Mouse (Mus musculus) embryonic facial prominence, embryonic 11.5 days (tissue): ENCODE measurements around the gene Nptxr. TPM values are rescaled to one million over a fixed set of nuclear protein-coding genes. Genes with fewer than 3 reads are reported as not detected.

Source experiments
- ATAC-seq: fragments of 200-750 bp; cut with Nextera tagmentation; replicated peaks from 2 replicates; pipeline ENCODE4 v1.8.0; 2017; ENCODE audit warnings: low read depth; ENCODE audit not compliant: insufficient number of reproducible peaks, low FRiP score, low TSS enrichment
- DNase-seq: peaks from one replicate; pipeline ENCODE4 v3.0.0-alpha.2; 2015; ENCODE audit warnings: low spot score
- H3K27ac ChIP-seq: fragments of 300-500 bp; sonication (generic); replicated peaks from 2 replicates; pipeline ENCODE4 v1.5.1; 2014; ENCODE audit warnings: mild to moderate bottlenecking, low read depth, low read length, control low read depth
- H3K27me3 ChIP-seq: fragments of 300-500 bp; sonication (generic); 2 replicates; pipeline ENCODE4 v1.6.1; 2014; ENCODE audit warnings: mild to moderate bottlenecking, low read length, moderate library complexity, mixed read lengths; ENCODE audit not compliant: control insufficient read depth, insufficient read depth
- H3K36me3 ChIP-seq: fragments of 300-500 bp; sonication (generic); replicated peaks from 2 replicates; pipeline ENCODE4 v1.6.1; 2014; ENCODE audit warnings: low read depth, mild to moderate bottlenecking, low read length, moderate library complexity, mixed read lengths; ENCODE audit not compliant: control insufficient read depth, insufficient read depth
- H3K4me1 ChIP-seq: fragments of 300-500 bp; sonication (generic); 2 replicates; pipeline ENCODE4 v1.6.1; 2014; ENCODE audit warnings: low read length, mixed read lengths; ENCODE audit not compliant: control insufficient read depth, insufficient read depth
- H3K4me2 ChIP-seq: fragments of 300-500 bp; sonication (generic); 2 replicates; pipeline ENCODE4 v1.6.1; 2014; ENCODE audit warnings: low read depth, mild to moderate bottlenecking, control low read depth, low read length, moderate library complexity
- H3K4me3 ChIP-seq: fragments of 300-500 bp; sonication (generic); 2 replicates; pipeline ENCODE4 v1.5.1; 2014; ENCODE audit warnings: low read depth, low read length, control low read depth
- H3K9ac ChIP-seq: fragments of 300-500 bp; sonication (generic); replicated peaks from 2 replicates; pipeline ENCODE4 v1.6.1; 2014; ENCODE audit warnings: mild to moderate bottlenecking, control low read depth, low read length
- H3K9me3 ChIP-seq: fragments of 300-500 bp; sonication (generic); replicated peaks from 2 replicates; pipeline ENCODE4 v1.6.1; 2016; ENCODE audit warnings: mild to moderate bottlenecking, low read length, inconsistent platforms, mixed read lengths; ENCODE audit not compliant: control insufficient read depth
- WGBS: fragments of 180-500 bp; shearing (Covaris S2); extraction: QIAGEN DNeasy Blood & Tissue Kit; methylation state at CpG from one replicate; pipeline ENCODE4 v1.1.7; 2014; 5-methylcytosine and 5-hydroxymethylcytosine counted together
- polyA plus RNA-seq: library from polyadenylated mRNA; unstranded; fragments of >200 nt; fragmentation: Nextera tagmentation; extraction: Ambion mirVana; gene quantifications from 2 replicates; pipeline ENCODE4 v1.2.1, GENCODE M21; 2014

Nptxr gene
- polyA plus RNA-seq, 1 experiment from 2014 or later = 0.77 TPM

DNA sequence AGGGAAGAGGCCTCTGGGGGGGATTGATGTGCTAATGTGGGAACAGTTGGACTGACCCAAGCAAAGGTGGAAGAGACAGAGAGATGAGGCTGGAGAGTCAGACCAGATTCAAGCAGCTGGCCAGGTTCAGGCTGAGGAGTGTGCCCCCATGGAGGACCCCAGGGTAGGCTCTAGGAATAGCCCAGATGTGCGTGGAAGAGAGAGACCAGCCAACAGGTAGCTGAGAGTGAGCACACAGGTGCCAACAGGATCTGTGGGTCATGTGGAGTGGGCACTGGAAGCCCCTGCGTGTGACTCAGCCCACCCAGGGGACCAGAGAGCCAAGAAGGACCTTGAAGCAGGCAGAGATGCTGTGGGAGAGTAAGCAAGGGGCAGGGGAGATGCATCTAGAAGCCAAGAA, 2.9 kb downstream of the Nptxr start:
- H3K27me3 ChIP-seq = peaks cover 49% of the 10 kb centered on the region
- DNase-seq = no peak
- WGBS = 72% methylated on average over 2 of the region's 2 CpGs

DNA sequence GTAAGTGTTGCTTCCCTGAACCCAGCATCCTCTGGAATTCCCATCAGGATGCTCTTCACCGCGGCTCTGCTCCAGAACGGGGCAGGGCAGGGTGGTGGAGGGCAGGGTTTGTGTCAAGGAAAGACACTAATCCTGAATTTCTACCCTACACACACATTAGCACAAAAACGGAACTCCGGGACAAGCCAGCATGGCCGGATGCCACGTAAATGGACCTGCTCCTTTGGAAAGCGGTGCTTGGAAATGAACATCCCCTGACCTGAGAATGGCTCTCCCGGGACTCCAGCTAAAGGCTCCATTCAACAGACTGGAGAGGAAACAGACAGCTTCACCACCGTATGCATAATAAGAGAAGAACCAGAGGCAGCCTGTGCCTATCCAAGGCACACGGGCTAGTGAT, 3.9 kb downstream of the Nptxr start:
- ATAC-seq = no peak
- Histone ChIP-seq H3K4me2 (no peak overlapping the region), H3K9ac (no peak overlapping the region), H3K27ac (no peak overlapping the region), H3K4me1 (peaks cover 3% of the 10 kb centered on the region; the same call in 1 of the 2 replicates), H3K9me3 (no peaks in the 10 kb centered on the region), H3K4me3 (no peak overlapping the region), H3K36me3 (no peaks in the 10 kb centered on the region), H3K27me3 (peaks cover 41% of the 10 kb centered on the region)
- DNase-seq = no peak
- WGBS = 57% methylated on average over 11 of the region's 11 CpGs

More for the DNA sequence above, 2.9 kb downstream of the Nptxr start:
- Histone ChIP-seq H3K27ac (no peak overlapping the region), H3K9me3 (no peaks in the 10 kb centered on the region), H3K36me3 (no peaks in the 10 kb centered on the region), H3K4me2 (no peak overlapping the region), H3K4me3 (no peak overlapping the region), H3K4me1 (peaks cover 3% of the 10 kb centered on the region; the same call in 1 of the 2 replicates), H3K9ac (no peak overlapping the region)
- ATAC-seq = no peak

DNA sequence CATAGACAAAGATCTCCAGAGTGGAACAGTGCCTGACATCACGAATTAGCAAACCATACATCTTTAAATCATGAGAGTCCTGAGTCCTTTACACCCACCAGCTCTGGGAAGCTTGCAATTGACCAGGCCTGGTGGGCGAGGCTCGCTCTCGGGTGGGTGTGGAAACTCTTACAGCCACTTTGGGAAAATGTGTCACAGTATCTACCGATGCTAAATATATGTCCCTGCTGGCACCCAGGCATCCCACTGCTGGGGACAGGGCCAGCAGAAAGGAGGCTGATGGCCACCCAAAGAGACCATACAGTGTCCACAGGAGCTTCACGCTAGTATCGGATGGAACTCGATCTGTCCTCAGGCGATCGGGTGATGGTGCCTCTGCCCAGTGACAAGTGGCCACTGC, 6.0 kb downstream of the Nptxr start:
- DNase-seq (no peak), ATAC-seq (no peak)
- no peak overlapping the region for H3K4me2 ChIP-seq
- H3K9me3 ChIP-seq = no peaks in the 10 kb centered on the region
- 90% methylated on average over 10 of the region's 10 CpGs for WGBS
- no peaks in the 10 kb centered on the region for H3K4me1 ChIP-seq
- H3K4me3 ChIP-seq = no peak overlapping the region
- no peak overlapping the region for H3K9ac ChIP-seq
- no peak overlapping the region for H3K27ac ChIP-seq
- peaks cover 20% of the 10 kb centered on the region for H3K27me3 ChIP-seq
- H3K36me3 ChIP-seq = no peaks in the 10 kb centered on the region

DNA sequence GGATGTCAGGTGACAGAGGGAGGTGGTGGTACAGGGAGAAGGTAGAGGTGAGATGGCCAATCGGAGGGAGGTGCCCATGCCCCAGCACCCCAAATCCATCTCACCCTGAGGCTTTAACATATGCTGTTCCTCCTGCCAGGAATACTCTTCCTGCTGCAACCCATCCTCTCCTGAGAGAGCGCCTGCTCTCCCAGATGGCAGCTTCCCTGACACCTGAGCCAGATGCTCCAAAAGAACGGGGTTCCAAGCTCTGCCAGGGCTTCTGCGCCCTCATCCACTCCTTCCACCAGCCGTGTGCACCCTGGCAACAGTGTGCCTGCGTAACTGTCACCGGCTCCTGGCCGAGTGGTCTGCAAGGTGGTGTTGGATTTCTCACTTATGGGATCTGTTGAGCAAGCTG, 6.9 kb downstream of the Nptxr start:
- Histone ChIP-seq H3K9me3 (no peaks in the 10 kb centered on the region), H3K4me2 (no peak overlapping the region), H3K36me3 (no peaks in the 10 kb centered on the region), H3K27ac (no peak overlapping the region), H3K9ac (no peak overlapping the region), H3K4me1 (no peaks in the 10 kb centered on the region), H3K4me3 (no peak overlapping the region), H3K27me3 (peaks cover 11% of the 10 kb centered on the region)
- DNase-seq (no peak), ATAC-seq (no peak)
- WGBS = 78% methylated on average over 8 of the region's 8 CpGs

DNA sequence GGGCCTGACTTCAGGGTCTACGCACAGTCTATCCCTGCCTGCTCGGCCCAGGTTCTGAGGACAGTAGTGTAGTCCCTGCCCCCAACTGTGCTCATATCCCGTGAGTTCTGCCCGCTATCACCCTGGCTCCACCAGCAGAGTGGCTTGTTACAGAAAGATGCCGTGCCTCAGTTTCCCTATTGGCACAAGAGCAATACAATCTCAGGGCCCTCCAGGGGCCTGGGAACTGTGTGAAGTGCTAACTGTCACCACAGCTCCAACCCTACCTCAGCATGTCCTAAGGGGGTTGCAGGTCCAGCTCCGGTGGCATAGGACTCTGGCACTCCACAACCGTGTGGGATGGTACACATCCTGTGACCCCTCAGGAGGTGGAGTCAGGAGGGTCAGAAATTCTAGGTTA, 7.5 kb downstream of the Nptxr start:
- no peak overlapping the region for H3K9ac ChIP-seq
- peaks cover 5% of the 10 kb centered on the region; the same call in 1 of the 2 replicates for H3K27me3 ChIP-seq
- H3K4me3 ChIP-seq = no peak overlapping the region
- no peak overlapping the region for H3K27ac ChIP-seq
- H3K36me3 ChIP-seq = no peaks in the 10 kb centered on the region
- no peaks in the 10 kb centered on the region for H3K9me3 ChIP-seq
- no peaks in the 10 kb centered on the region for H3K4me1 ChIP-seq
- WGBS = 85% methylated on average over 7 of the region's 7 CpGs
- ATAC-seq = no peak
- no peak for DNase-seq
- H3K4me2 ChIP-seq = no peak overlapping the region

DNA sequence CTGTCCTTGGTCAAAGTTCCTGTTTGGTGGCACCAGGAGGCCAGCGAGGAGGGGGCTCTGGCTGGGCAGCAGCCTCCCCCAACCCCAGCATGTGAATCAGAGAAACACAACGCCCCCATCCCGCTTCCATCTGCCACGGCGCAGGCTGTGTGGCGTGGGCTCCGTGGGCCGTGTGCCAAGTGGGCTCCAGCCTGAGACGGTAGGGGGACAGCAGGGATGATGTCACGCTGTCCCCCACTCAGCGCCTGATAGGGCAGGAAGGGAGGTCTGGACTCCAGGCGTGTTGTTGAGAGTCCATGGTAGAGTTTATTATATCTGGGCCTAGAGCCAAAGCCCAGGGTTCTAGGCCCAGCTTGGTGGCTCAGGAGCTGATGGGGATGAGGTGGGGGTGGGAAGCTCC, 8.3 kb downstream of the Nptxr start:
- no peak overlapping the region for H3K4me3 ChIP-seq
- H3K27me3 ChIP-seq = no peaks in the 10 kb centered on the region; the same call in 1 of the 2 replicates
- 86% methylated on average over 12 of the region's 12 CpGs for WGBS
- no peak overlapping the region for H3K27ac ChIP-seq
- H3K36me3 ChIP-seq = no peaks in the 10 kb centered on the region
- DNase-seq = no peak
- H3K4me1 ChIP-seq = no peaks in the 10 kb centered on the region
- H3K9me3 ChIP-seq = no peaks in the 10 kb centered on the region
- ATAC-seq = no peak
- no peak overlapping the region for H3K9ac ChIP-seq
- no peak overlapping the region for H3K4me2 ChIP-seq

DNA sequence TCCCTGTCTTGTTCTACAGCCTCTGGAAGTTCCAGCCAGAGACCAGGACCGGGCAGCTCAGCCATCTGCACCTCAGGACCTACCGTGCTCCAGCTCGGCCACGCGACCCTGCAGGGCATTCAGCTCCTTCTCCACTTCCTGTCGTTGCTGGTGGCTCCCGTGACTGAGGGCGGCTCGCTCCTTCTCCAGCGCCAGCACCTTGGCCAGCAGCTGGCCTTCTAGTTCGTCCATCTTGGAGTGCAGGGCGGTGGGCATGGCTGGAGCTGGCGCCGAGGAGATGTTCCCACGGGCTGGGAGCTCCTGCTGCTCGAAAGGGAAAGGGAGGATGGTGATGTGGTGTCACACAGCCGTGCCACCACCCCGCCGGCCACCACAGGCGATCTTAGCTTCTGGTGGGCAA, 10.4 kb downstream of the Nptxr start:
- Histone ChIP-seq H3K9me3 (no peaks in the 10 kb centered on the region), H3K4me2 (no peak overlapping the region), H3K36me3 (no peaks in the 10 kb centered on the region), H3K4me1 (no peaks in the 10 kb centered on the region), H3K9ac (no peak overlapping the region), H3K4me3 (no peak overlapping the region), H3K27me3 (no peaks in the 10 kb centered on the region; the same call in 1 of the 2 replicates), H3K27ac (no peak overlapping the region)
- ATAC-seq (no peak), DNase-seq (peak; percentile 48)
- WGBS = 28% methylated on average over 20 of the region's 20 CpGs

DNA sequence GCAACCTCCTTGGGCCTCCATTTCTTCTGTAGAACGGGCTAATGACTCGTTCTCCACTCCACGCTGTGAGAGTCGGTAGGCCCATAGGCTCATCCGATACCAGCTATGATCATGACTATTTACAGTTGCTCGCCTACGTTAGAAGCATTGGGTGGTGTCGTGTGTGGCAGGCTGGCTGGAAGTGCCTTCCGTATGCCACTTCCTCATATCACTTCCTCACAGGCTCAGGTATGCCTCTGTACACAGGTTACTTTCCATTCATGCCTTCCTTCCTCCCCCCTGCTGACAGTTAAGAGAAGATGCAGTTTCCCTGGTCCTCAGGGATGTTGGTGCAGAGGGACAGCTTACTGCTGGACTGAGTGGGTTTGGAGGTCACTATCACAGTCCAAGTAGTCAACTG, 11.5 kb downstream of the Nptxr start:
- ATAC-seq = no peak
- no peak overlapping the region for H3K9ac ChIP-seq
- DNase-seq = no peak
- no peak overlapping the region for H3K4me2 ChIP-seq
- H3K4me1 ChIP-seq = no peaks in the 10 kb centered on the region
- H3K9me3 ChIP-seq = no peaks in the 10 kb centered on the region
- no peak overlapping the region for H3K4me3 ChIP-seq
- no peak overlapping the region for H3K27ac ChIP-seq
- WGBS = 90% methylated on average over 9 of the region's 9 CpGs
- no peaks in the 10 kb centered on the region; the same call in 1 of the 2 replicates for H3K27me3 ChIP-seq
- H3K36me3 ChIP-seq = no peaks in the 10 kb centered on the region
